Mouse (Mus musculus) heart, postnatal 0 days (tissue): Measurements from ENCODE around the gene Mynn.

Experiments
- CTCF ChIP-seq: IDR thresholded peaks from 2 replicates; pipeline ENCODE4 v1.5.1; 2016; ENCODE audit warnings: antibody characterized with exemption, control low read depth, low read depth
- EP300 ChIP-seq: IDR thresholded peaks from 2 replicates; pipeline ENCODE4 v1.6.1; 2016; ENCODE audit warnings: antibody characterized with exemption, low read depth

- TF ChIP-seq CTCF (peak; percentile 48), EP300 (no peak)
Measured at GRCm38 (mm10) chr3:30560677-30561314, 41.1 kb upstream of the Mynn start.
